Mouse (Mus musculus): ENCODE results near the gene Arpc2. TPM values are rescaled to one million over a fixed set of nuclear protein-coding genes. Genes with fewer than 3 reads are reported as not detected.

Gene Arpc2
- total and polyA plus RNA-seq, 3 experiments: 108 to 423 (median 141) TPM

DNA sequence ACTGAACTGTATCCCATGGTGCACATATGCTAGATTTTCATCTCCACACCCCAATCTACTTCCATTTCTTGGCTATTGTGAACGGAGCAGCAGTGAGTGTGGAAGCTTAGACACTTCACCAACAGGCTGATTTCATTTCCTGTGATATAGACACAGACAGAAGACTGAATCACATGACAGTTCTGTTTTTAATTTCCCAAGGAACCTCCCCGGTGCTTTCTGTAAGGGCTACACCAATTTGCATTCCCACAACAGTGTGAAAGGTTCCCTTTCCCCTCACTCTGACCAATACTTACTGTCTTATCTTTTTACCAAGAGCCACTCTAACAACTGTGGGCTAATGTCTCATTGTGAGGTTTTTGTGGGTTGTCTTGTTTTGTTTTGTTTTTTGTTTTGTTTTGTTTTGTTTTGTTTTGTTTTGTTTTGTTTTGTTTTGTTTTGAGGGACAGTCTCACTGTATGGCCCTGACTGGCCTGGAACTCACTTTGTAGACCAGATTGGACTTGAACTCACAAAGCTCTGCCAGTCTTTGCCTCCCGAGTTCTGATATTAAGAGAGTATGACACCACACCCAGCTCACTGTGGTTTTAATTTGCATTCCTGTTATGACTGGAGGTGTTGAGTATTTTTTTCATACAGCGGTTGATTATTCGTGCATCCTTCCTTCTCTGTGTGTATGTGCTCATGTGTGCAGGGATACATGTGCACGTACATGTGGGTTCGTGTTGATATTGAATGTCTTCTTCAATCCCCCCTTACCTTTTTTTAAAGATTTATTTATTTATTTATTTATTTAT, 34.6 kb upstream of the Arpc2 start:
- DNase-seq (ENCODE audit: low read depth, low spot score): peak; percentile 21
- no peaks in the 10 kb centered on the region for H3K79me2 ChIP-seq (ENCODE audit: control insufficient read depth, insufficient read depth, low read length, poor library complexity)
- TF ChIP-seq MAX (IDR thresholded peaks at IDR 0.05; ENCODE audit: low read length) (0 out of 2 replicates have a peak, but pooled peaks have one; percentile 11), USF1 (IDR thresholded peaks at IDR 0.05; ENCODE audit: low read depth, low read length) (peak; percentile 50; the same call in 1 of the 2 replicates), USF2 (IDR thresholded peaks at IDR 0.05; ENCODE audit: borderline replicate concordance in 1 of 2, insufficient read depth in 1 of 2, low read depth in 1 of 2, low read length in 2 of 2) (no peak)
- H3K27me3 ChIP-seq (ENCODE audit: control insufficient read depth in 1 of 2, insufficient read depth in 2 of 2, low read length in 2 of 2): peaks cover 0 to 3% of the 10 kb centered on the region in 2 experiments; a peak in 1 of 4 replicates
- H3K36me3 ChIP-seq (ENCODE audit: control insufficient read depth in 1 of 2, insufficient read depth in 2 of 2, low read length in 2 of 2): no peaks in the 10 kb centered on the region
- no peak overlapping the region for H3K4me3 ChIP-seq (ENCODE audit: control insufficient read depth in 1 of 2, insufficient read depth in 1 of 2, low read depth in 2 of 2, low read length in 2 of 2)
- no peaks in the 10 kb centered on the region for H3K9me3 ChIP-seq (replicated peaks; ENCODE audit: insufficient read depth, low read length)
- H3K27ac ChIP-seq (ENCODE audit: control insufficient read depth, low read depth, low read length): no peak overlapping the region
- H3K4me1 ChIP-seq (ENCODE audit: control insufficient read depth in 1 of 2, insufficient read depth in 2 of 2, low read length in 2 of 2): no peaks in the 10 kb centered on the region; a peak in 1 of 4 replicates
- H3K9ac ChIP-seq (ENCODE audit: control insufficient read depth, low read depth, low read length, poor library complexity, severe bottlenecking): no peak overlapping the region

DNA sequence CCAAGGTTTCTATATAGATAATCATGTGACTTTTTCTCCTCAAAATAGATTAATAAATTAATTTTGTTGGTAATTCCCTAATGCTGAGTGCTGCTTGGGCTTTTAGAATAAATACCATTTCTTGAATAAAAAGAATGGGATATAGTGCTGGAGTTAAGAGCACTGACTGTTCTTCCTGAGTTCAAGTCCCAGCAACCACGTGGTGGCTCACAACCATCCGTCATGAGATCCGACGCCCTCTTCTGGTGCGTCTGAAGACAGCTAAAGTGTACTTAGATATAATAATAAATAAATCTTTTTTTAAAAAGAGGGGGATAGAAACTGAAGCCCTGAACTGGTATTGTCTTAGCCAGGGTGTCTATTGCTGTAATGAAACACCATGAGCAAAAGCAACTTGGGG, 32.4 kb upstream of the Arpc2 start:
- H3K27me3 ChIP-seq (ENCODE audit: control insufficient read depth in 1 of 2, insufficient read depth in 2 of 2, low read length in 2 of 2): no peaks in the 10 kb centered on the region
- no peaks in the 10 kb centered on the region for H3K79me2 ChIP-seq (ENCODE audit: control insufficient read depth, insufficient read depth, low read length, poor library complexity)
- H3K4me1 ChIP-seq (ENCODE audit: control insufficient read depth in 1 of 2, insufficient read depth in 2 of 2, low read length in 2 of 2): no peaks in the 10 kb centered on the region; a peak in 1 of 4 replicates
- no peaks in the 10 kb centered on the region for H3K36me3 ChIP-seq (ENCODE audit: control insufficient read depth in 1 of 2, insufficient read depth in 2 of 2, low read length in 2 of 2)
- no peak overlapping the region for H3K9ac ChIP-seq (ENCODE audit: control insufficient read depth, low read depth, low read length, poor library complexity, severe bottlenecking)
- DNase-seq (ENCODE audit: low read depth, low spot score): peak; percentile 49
- H3K4me3 ChIP-seq (ENCODE audit: control insufficient read depth in 1 of 2, insufficient read depth in 1 of 2, low read depth in 2 of 2, low read length in 2 of 2): no peak overlapping the region
- H3K9me3 ChIP-seq (replicated peaks; ENCODE audit: insufficient read depth, low read length): no peaks in the 10 kb centered on the region
- H3K27ac ChIP-seq (ENCODE audit: control insufficient read depth, low read depth, low read length): no peak overlapping the region
- TF ChIP-seq POLR2AphosphoS2 (IDR thresholded peaks at IDR 0.05; ENCODE audit: low read length) (no peak), USF1 (IDR thresholded peaks at IDR 0.05; ENCODE audit: low read depth, low read length) (peak; percentile 71), E2F4 (IDR thresholded peaks at IDR 0.05; ENCODE audit: borderline replicate concordance, low read depth, low read length) (no peak), RAD21 (IDR thresholded peaks at IDR 0.05; ENCODE audit: low read depth, low read length) (no peak), RCOR1 (IDR thresholded peaks at IDR 0.05; ENCODE audit: low read depth, low read length) (no peak), ZNF384 (IDR thresholded peaks at IDR 0.05; ENCODE audit: low read depth, low read length) (no peak), NELFE (IDR thresholded peaks at IDR 0.05; ENCODE audit: low read depth, low read length) (no peak), POLR2AphosphoS5 (IDR thresholded peaks at IDR 0.05; ENCODE audit: borderline replicate concordance, low read depth, low read length) (no peak), JUND (IDR thresholded peaks at IDR 0.05; ENCODE audit: low read depth, low read length) (no peak), UBTF (IDR thresholded peaks at IDR 0.05; ENCODE audit: borderline replicate concordance, insufficient read depth, low read depth, low read length) (no peak), ZC3H11A (IDR thresholded peaks at IDR 0.05; ENCODE audit: low read depth, low read length) (no peak), GATA1 (IDR thresholded peaks at IDR 0.05; ENCODE audit: low read depth, low read length) (no peak), TAL1 (IDR thresholded peaks at IDR 0.05; ENCODE audit: low read length) (no peak), SIN3A (IDR thresholded peaks at IDR 0.05; ENCODE audit: low read length) (no peak), MAX (IDR thresholded peaks at IDR 0.05; ENCODE audit: low read length) (peak; percentile 57; the same call in 1 of the 2 replicates), MAFK (IDR thresholded peaks at IDR 0.05; ENCODE audit: borderline replicate concordance, low read depth, low read length) (no peak), NRF1 (IDR thresholded peaks at IDR 0.05; ENCODE audit: insufficient read depth, low read depth, low read length, poor library complexity, severe bottlenecking) (no peak), CTCF (IDR thresholded peaks at IDR 0.05 in 2 of 3, conservative IDR thresholded peaks at IDR 0.05 in 1 of 3; ENCODE audit: control insufficient read depth in 1 of 3, insufficient read depth in 1 of 3, low read depth in 2 of 3, low read length in 3 of 3, poor library complexity in 1 of 3, severe bottlenecking in 1 of 3) (peak in 2 of 3 experiments; percentile 32 to 46; a peak in 4 of 6 replicates), EP300 (IDR thresholded peaks at IDR 0.05; ENCODE audit: low read depth in 1 of 2, low read length in 2 of 2) (no peak), USF2 (IDR thresholded peaks at IDR 0.05; ENCODE audit: borderline replicate concordance in 1 of 2, insufficient read depth in 1 of 2, low read depth in 1 of 2, low read length in 2 of 2) (no peak), ZKSCAN1 (IDR thresholded peaks at IDR 0.05; ENCODE audit: low read depth, low read length) (no peak), POLR2A (IDR thresholded peaks at IDR 0.05; ENCODE audit: control insufficient read depth in 1 of 2, insufficient read depth in 1 of 2, low read depth in 1 of 2, low read length in 2 of 2, poor library complexity in 1 of 2) (no peak), CHD1 (IDR thresholded peaks at IDR 0.05; ENCODE audit: low read depth, low read length) (no peak), ETS1 (IDR thresholded peaks at IDR 0.05; ENCODE audit: low read depth, low read length) (no peak), ELF1 (IDR thresholded peaks at IDR 0.05; ENCODE audit: low read depth, low read length) (no peak), MXI1 (IDR thresholded peaks at IDR 0.05; ENCODE audit: low read depth, low read length) (peak; percentile 39; the same call in 1 of the 2 replicates), MAZ (IDR thresholded peaks at IDR 0.05; ENCODE audit: low read depth, low read length) (no peak), TBP (IDR thresholded peaks at IDR 0.05; ENCODE audit: low read depth, low read length) (no peak), KAT2A (conservative IDR thresholded peaks at IDR 0.05; ENCODE audit: low read depth, low read length) (no peak), MYC (IDR thresholded peaks at IDR 0.05; ENCODE audit: low read depth, low read length) (peak; percentile 84)

Measured in MEL (cell line).